ENCODE assay signal across 22 mouse cellular contexts in genomic region chr9:22732646-22733045, GRCm38 (mm10).
DNase-seq lines count a peak whose midpoint lies in the region; TF ChIP-seq lines count a peak whose summit lies in the region.
"Had no signal": no experiment of that assay in that cellular context is flagged by ENCODE, and none has a peak within 500 bp of the region (broad histone marks: within the 10 kb centered on the region; RNA-seq: fewer than 3 reads in every experiment).

No protein-coding gene starts in this region.

- no peaks in the 10 kb centered on the region for H3K4me1 ChIP-seq in heart, adult 2 months (ENCODE audit: control insufficient read depth, insufficient read depth, low read length)
- H3K4me1 ChIP-seq: embryonic facial prominence, embryonic 10.5 days; embryonic facial prominence, embryonic 12.5 days had no signal

- intact Hi-C loops in heart, adult 2 months (cut with DNase I): no loop called here

- no peaks in the 10 kb centered on the region for H3K27me3 ChIP-seq in heart, adult 2 months (ENCODE audit: control insufficient read depth, insufficient read depth, low read length)
- H3K27me3 ChIP-seq: CH12.LX; embryonic facial prominence, embryonic 12.5 days; forebrain, embryonic 13.5 days; forebrain, embryonic 15.5 days had no signal

- H3K79me2 ChIP-seq in heart, adult 2 months (replicated peaks; ENCODE audit: control insufficient read depth, insufficient read depth, low read length): no peaks in the 10 kb centered on the region

- 74% methylated on average over 1 of the region's 1 CpGs for WGBS in heart, adult 2 months

- no peaks in the 10 kb centered on the region for H3K36me3 ChIP-seq in heart, adult 2 months (ENCODE audit: control insufficient read depth, insufficient read depth, low read length)
- H3K36me3 ChIP-seq: embryonic facial prominence, embryonic 10.5 days; embryonic facial prominence, embryonic 12.5 days; forebrain, embryonic 15.5 days; G1E had no signal

- H3K4me3 ChIP-seq in heart, adult 2 months: no peak overlapping the region
- H3K4me3 ChIP-seq: embryonic facial prominence, embryonic 10.5 days; embryonic facial prominence, embryonic 12.5 days; forebrain, embryonic 13.5 days; forebrain, embryonic 15.5 days had no signal

- H3K27ac ChIP-seq in heart, adult 2 months: no peak overlapping the region
- H3K27ac ChIP-seq: embryonic facial prominence, embryonic 10.5 days; embryonic facial prominence, embryonic 12.5 days; forebrain, embryonic 13.5 days; forebrain, embryonic 15.5 days had no signal

- DNase-seq in heart, adult 11 months: peak; percentile 68
- no peak for DNase-seq in heart, adult 2 months
- DNase-seq in R1 (ENCODE audit: low read depth, low spot score) (peak; percentile 88), ZHBTc4 (ENCODE audit: low read depth, low spot score) (peak; percentile 93)
- no peak for DNase-seq in thymus, postnatal 0 days (ENCODE audit: low spot score)
- no peak for DNase-seq in Muller cell, postnatal 12 days (ENCODE audit: inconsistent ontology term)
- DNase-seq: adrenal gland, adult 8-10 months; adrenal gland, postnatal 14 days; adrenal gland, postnatal 36 days; B cell, adult 2 months; cerebellum, adult 11-12 months; cerebellum, adult 2 months; cerebellum, adult 9-10 months; cerebellum, postnatal 10 days; cerebellum, postnatal 25 days; forebrain, postnatal 0 days had no signal

- no peak for TF ChIP-seq EP300 in heart, adult 2 months (IDR thresholded peaks at IDR 0.05; ENCODE audit: insufficient read depth, low read depth, low read length)

- no peak overlapping the region for H3K9ac ChIP-seq in heart, adult 2 months (ENCODE audit: low read depth, low read length)
- H3K9ac ChIP-seq: embryonic facial prominence, embryonic 12.5 days; forebrain, embryonic 13.5 days; forebrain, embryonic 15.5 days; forebrain, postnatal 0 days had no signal

- TF ChIP-seq POLR2A in heart, adult 2 months (IDR thresholded peaks at IDR 0.05; ENCODE audit: insufficient read depth, low read depth, low read length): no peak

- TF ChIP-seq CTCF in heart, adult 2 months (IDR thresholded peaks at IDR 0.05): no peak

Comparison
In these comparisons a context has a peak if more than half of its experiments do, and no peak if none do; other contexts are left out.
1. DNase-seq: peak in heart, adult 11 months (single experiment), R1 (single experiment) and ZHBTc4 (single experiment); none in heart, adult 2 months (0 of 2), thymus, postnatal 0 days (single experiment) and Muller cell, postnatal 12 days (single experiment).